Mouse (Mus musculus): ENCODE measurements around the gene Oprm1. TPM values are rescaled to one million over a fixed set of nuclear protein-coding genes. Genes with fewer than 3 reads are reported as not detected.
"Not testable (repeated sequence)": the region's sequence is repeated elsewhere in the genome, so short reads cannot be mapped to it uniquely, and the experiment has no call there.

The Oprm1 gene
- polyA plus RNA-seq, 1 experiment from 2014 or later = 0.31 TPM

DNA sequence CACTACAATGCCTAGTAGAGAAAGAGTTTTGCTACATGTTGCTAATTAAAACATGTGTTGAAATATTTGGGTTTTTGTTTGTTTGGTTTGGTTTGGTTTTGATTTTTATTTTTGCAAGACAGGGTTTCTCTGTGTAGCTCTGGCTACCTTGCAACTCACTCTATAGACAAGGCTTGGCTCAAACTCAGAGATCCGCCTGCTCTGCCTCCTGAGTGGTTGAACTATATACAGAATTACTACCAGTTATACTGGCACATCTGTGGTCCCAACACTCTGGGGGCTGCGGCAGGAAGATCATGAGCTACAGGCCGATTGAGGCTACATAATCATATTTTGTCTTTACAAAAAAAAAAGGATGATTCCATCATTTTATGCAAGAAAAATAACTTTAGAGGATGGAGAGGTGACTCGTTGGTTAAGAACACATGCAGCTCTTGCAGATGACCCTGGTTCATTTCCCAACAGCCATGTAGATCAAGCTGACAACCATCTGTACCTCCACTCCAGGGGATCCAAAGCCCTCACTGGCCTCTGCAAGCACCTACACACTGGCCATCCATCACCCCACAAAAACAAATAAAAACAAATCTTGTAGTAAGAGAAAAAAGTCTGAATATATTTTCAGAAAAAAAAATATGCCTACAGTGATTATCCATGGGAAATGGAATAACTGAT lies 240.4 kb downstream of the Oprm1 start:
- no peak for DNase-seq (ENCODE audit: low spot score)
- H3K4me3 ChIP-seq (ENCODE audit: low read depth, low read length) = no peak overlapping the region
- no peak overlapping the region for H3K4me2 ChIP-seq (replicated peaks; ENCODE audit: low read depth, low read length)
- 87% methylated on average over 4 of the region's 4 CpGs for WGBS
- no peaks in the 10 kb centered on the region for H3K9me3 ChIP-seq (ENCODE audit: control insufficient read depth, low read length)
- no peak overlapping the region for H3K9ac ChIP-seq (ENCODE audit: low read depth, low read length)
- no peaks in the 10 kb centered on the region for H3K36me3 ChIP-seq (ENCODE audit: control insufficient read depth, insufficient read depth, low read length)
- no peak for ATAC-seq (ENCODE audit: low FRiP score)
- no peaks in the 10 kb centered on the region for H3K27me3 ChIP-seq (ENCODE audit: control insufficient read depth, insufficient read depth, low read length)
- H3K4me1 ChIP-seq (replicated peaks; ENCODE audit: control insufficient read depth, insufficient read depth, low read length) = no peaks in the 10 kb centered on the region
- H3K27ac ChIP-seq (ENCODE audit: low read depth, low read length) = no peak overlapping the region

DNA sequence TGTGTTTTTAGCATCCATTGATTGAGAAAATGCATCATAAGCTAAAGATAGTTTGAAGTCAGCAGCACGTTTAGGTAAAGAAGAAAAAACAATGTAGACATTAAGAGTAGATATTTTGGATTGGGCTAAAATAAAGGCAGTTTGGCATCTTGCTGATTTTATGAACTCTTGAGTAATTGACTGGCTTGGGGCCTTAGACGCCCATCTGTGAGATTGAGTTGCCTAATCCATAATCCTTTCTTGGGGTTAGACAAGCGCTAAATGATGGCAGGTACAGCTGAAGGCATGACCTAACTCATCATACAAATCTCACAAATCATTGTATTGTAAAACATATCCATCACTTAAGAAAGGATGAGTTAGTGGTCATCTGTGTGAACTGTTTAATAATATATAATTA lies 241.0 kb downstream of the Oprm1 start:
- H3K27me3 ChIP-seq (ENCODE audit: control insufficient read depth, insufficient read depth, low read length) = no peaks in the 10 kb centered on the region
- H3K9ac ChIP-seq (ENCODE audit: low read depth, low read length) = no peak overlapping the region
- no peak for ATAC-seq (ENCODE audit: low FRiP score)
- DNase-seq (ENCODE audit: low spot score) = no peak
- H3K4me2 ChIP-seq (replicated peaks; ENCODE audit: low read depth, low read length) = no peak overlapping the region
- no peak overlapping the region for H3K4me3 ChIP-seq (ENCODE audit: low read depth, low read length)
- no peaks in the 10 kb centered on the region for H3K4me1 ChIP-seq (replicated peaks; ENCODE audit: control insufficient read depth, insufficient read depth, low read length)
- H3K36me3 ChIP-seq (ENCODE audit: control insufficient read depth, insufficient read depth, low read length) = no peaks in the 10 kb centered on the region
- 86% methylated on average over 3 of the region's 3 CpGs for WGBS
- no peak overlapping the region for H3K27ac ChIP-seq (ENCODE audit: low read depth, low read length)
- no peaks in the 10 kb centered on the region for H3K9me3 ChIP-seq (ENCODE audit: control insufficient read depth, low read length)

DNA sequence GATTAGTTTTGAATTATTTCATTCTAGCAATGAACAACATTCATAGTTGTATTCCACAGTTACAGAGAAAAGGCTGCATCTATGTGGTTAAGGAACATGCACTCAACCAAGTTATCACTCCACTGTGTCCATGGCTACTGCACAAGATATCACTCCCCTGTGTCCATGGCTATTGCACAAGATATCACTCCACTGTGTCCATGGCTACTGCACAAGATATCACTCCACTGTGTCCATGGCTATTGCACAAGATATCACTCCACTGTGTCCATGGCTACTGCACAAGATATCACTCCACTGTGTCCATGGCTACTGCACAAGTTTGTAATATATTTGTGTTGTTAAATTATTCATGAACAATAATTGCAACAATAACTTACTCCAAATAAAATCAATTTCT lies 245.6 kb downstream of the Oprm1 start:
- H3K4me2 ChIP-seq (replicated peaks; ENCODE audit: low read depth, low read length) = not testable (repeated sequence)

DNA sequence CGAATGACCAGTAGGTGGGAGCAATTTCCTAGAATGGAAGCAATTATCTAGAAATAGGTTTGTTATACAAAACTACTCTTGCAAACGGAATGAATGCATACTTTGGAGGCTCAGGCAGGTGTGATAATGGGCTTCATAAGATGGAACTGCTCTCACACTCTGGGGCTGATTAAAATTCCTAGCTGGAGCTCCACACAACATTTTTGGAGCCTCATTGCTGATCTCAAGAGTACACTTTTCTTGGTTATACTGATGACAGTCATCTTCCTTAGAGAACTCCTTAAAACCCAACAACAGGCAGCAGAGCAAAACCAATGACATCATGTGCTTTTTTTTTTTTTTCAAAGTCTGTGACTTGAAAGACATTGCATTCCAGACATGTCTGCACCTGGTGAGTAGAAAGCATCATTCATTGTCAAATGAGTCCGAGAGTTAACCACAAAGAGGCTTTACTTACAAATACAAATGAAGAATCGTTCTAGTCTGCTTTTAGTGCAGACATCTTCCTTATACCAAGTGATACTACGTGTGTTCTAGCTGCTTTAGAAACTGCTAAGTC lies 246.8 kb downstream of the Oprm1 start:
- no peak for DNase-seq (ENCODE audit: low spot score)
- no peak overlapping the region for H3K4me2 ChIP-seq (replicated peaks; ENCODE audit: low read depth, low read length)
- 71% methylated on average over 5 of the region's 5 CpGs for WGBS
- ATAC-seq (ENCODE audit: low FRiP score) = no peak
- no peak overlapping the region for H3K9ac ChIP-seq (ENCODE audit: low read depth, low read length)
- no peak overlapping the region for H3K27ac ChIP-seq (ENCODE audit: low read depth, low read length)
- no peaks in the 10 kb centered on the region for H3K9me3 ChIP-seq (ENCODE audit: control insufficient read depth, low read length)
- H3K4me3 ChIP-seq (ENCODE audit: low read depth, low read length) = no peak overlapping the region
- no peaks in the 10 kb centered on the region for H3K27me3 ChIP-seq (ENCODE audit: control insufficient read depth, insufficient read depth, low read length)
- H3K36me3 ChIP-seq (ENCODE audit: control insufficient read depth, insufficient read depth, low read length) = no peaks in the 10 kb centered on the region
- no peaks in the 10 kb centered on the region for H3K4me1 ChIP-seq (replicated peaks; ENCODE audit: control insufficient read depth, insufficient read depth, low read length)

More for the DNA sequence above, 245.6 kb downstream of the Oprm1 start:
- H3K9me3 ChIP-seq (ENCODE audit: control insufficient read depth, low read length); H3K27me3 ChIP-seq (ENCODE audit: control insufficient read depth, insufficient read depth, low read length); DNase-seq (ENCODE audit: low spot score); H3K9ac ChIP-seq (ENCODE audit: low read depth, low read length); ATAC-seq (ENCODE audit: low FRiP score); H3K36me3 ChIP-seq (ENCODE audit: control insufficient read depth, insufficient read depth, low read length); H3K27ac ChIP-seq (ENCODE audit: low read depth, low read length); H3K4me3 ChIP-seq (ENCODE audit: low read depth, low read length); H3K4me1 ChIP-seq (replicated peaks; ENCODE audit: control insufficient read depth, insufficient read depth, low read length): not testable (repeated sequence)

DNA sequence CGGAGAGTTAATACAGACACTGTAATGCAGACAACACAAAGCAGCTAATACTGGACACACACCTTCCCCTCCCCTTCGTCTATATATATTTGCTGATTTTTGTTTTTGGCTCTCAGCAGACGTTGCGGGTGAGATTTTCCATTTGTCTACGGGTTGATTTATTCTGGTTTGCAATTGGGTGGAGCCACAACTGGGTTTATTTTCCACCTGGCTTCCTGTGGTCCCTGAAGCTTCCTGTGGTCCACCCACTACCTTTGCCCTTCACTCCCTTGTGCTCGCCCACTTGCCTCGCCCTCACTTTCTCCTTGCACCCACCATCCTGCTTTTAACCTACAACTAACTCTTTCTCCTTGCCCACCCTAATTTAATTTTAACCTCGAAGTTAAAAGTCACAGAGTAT lies 252.2 kb downstream of the Oprm1 start:
- no peak for ATAC-seq (ENCODE audit: low FRiP score)
- H3K4me2 ChIP-seq (replicated peaks; ENCODE audit: low read depth, low read length) = no peak overlapping the region
- WGBS = 90% methylated on average over 8 of the region's 8 CpGs
- no peak overlapping the region for H3K9ac ChIP-seq (ENCODE audit: low read depth, low read length)
- no peak for DNase-seq (ENCODE audit: low spot score)
- H3K9me3 ChIP-seq (ENCODE audit: control insufficient read depth, low read length) = no peaks in the 10 kb centered on the region
- H3K36me3 ChIP-seq (ENCODE audit: control insufficient read depth, insufficient read depth, low read length) = no peaks in the 10 kb centered on the region
- no peaks in the 10 kb centered on the region for H3K4me1 ChIP-seq (replicated peaks; ENCODE audit: control insufficient read depth, insufficient read depth, low read length)
- no peaks in the 10 kb centered on the region for H3K27me3 ChIP-seq (ENCODE audit: control insufficient read depth, insufficient read depth, low read length)
- no peak overlapping the region for H3K27ac ChIP-seq (ENCODE audit: low read depth, low read length)
- no peak overlapping the region for H3K4me3 ChIP-seq (ENCODE audit: low read depth, low read length)

DNA sequence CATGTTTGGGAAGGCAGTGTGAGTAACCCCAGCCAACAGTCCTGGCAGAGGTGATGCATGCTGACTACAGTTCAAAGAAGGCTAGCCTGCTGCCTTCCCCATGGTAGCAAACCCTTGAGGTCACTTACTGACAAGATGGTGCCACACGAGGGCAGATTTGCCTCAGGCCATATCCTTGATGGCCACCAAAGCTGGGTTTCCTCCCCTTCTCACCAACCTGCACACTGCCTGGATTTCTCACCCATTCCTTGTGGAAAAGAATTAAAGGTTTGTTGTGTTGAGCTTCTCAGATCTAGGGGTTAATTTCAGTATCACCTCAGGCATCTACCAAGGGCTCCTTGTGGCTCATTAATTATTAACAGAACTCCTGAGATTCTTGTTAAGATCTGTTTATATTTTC lies 256.9 kb downstream of the Oprm1 start:
- Histone ChIP-seq H3K4me3 (ENCODE audit: low read depth, low read length) (no peak overlapping the region), H3K27ac (ENCODE audit: low read depth, low read length) (no peak overlapping the region), H3K36me3 (ENCODE audit: control insufficient read depth, insufficient read depth, low read length) (no peaks in the 10 kb centered on the region), H3K4me2 (replicated peaks; ENCODE audit: low read depth, low read length) (no peak overlapping the region), H3K9me3 (ENCODE audit: control insufficient read depth, low read length) (no peaks in the 10 kb centered on the region), H3K27me3 (ENCODE audit: control insufficient read depth, insufficient read depth, low read length) (no peaks in the 10 kb centered on the region), H3K4me1 (replicated peaks; ENCODE audit: control insufficient read depth, insufficient read depth, low read length) (no peaks in the 10 kb centered on the region), H3K9ac (ENCODE audit: low read depth, low read length) (no peak overlapping the region)
- DNase-seq (ENCODE audit: low spot score) = no peak
- ATAC-seq (ENCODE audit: low FRiP score) = no peak
- 38% methylated on average over 1 of the region's 1 CpGs for WGBS

DNA sequence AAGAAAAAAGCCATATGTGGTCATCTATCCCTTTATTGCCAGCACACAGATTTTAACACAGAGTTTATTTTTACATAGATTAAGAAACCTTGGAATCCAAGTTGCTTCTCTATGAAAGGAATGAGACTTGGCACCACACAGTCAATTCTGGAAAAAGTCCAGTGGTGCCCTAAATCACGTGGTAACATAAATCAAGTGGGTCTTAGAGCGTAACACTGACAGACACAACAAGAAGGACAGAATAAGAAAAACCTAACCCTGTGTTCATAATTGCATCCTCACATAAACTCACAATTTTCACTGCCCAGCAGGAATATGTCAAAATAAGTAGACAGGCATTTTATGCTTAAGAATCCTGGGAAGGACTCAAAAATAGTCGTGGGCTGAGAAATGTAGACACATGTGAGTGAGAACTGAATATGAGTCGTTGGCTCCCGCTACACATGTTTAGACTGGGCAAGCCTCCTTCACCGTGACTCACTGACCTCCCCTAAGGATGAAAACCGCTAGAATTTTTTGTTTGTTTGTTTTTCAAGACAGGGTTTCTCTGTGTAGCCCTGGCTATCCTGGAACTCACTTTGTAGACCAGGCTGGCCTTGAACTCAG lies 261.6 kb downstream of the Oprm1 start:
- H3K4me3 ChIP-seq (ENCODE audit: low read depth, low read length) = no peak overlapping the region
- 83% methylated on average over 7 of the region's 7 CpGs for whole genome bisulfite sequencing
- H3K36me3 ChIP-seq (ENCODE audit: control insufficient read depth, insufficient read depth, low read length) = no peaks in the 10 kb centered on the region
- no peak overlapping the region for H3K27ac ChIP-seq (ENCODE audit: low read depth, low read length)
- H3K9me3 ChIP-seq (ENCODE audit: control insufficient read depth, low read length) = no peaks in the 10 kb centered on the region
- H3K9ac ChIP-seq (ENCODE audit: low read depth, low read length) = no peak overlapping the region
- H3K27me3 ChIP-seq (ENCODE audit: control insufficient read depth, insufficient read depth, low read length) = no peaks in the 10 kb centered on the region
- ATAC-seq (ENCODE audit: low FRiP score) (no peak), DNase-seq (ENCODE audit: low spot score) (no peak)
- H3K4me1 ChIP-seq (replicated peaks; ENCODE audit: control insufficient read depth, insufficient read depth, low read length) = no peaks in the 10 kb centered on the region
- no peak overlapping the region for H3K4me2 ChIP-seq (replicated peaks; ENCODE audit: low read depth, low read length)

DNA sequence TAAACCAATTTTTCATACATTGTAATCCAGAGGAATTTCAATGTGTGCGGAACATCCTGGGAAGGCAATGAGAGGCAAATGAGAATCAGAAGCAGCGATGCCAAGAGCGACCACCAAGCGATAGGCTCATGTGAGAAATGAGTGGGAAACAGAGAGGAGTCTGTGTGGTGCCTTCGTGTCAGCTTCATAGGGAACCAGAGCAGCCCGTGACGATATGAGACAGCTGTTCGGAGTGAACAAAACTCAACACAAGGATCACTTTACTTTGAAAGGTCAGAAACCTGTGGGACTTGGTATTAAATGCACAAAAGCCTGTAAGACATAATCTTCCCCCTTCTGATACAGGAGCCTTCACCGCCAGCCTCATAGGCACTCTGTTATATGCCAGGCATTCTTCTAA lies 262.2 kb downstream of the Oprm1 start:
- H3K27ac ChIP-seq (ENCODE audit: low read depth, low read length) = no peak overlapping the region
- H3K9me3 ChIP-seq (ENCODE audit: control insufficient read depth, low read length) = no peaks in the 10 kb centered on the region
- H3K36me3 ChIP-seq (ENCODE audit: control insufficient read depth, insufficient read depth, low read length) = no peaks in the 10 kb centered on the region
- WGBS = 80% methylated on average over 9 of the region's 9 CpGs
- H3K27me3 ChIP-seq (ENCODE audit: control insufficient read depth, insufficient read depth, low read length) = no peaks in the 10 kb centered on the region
- no peak for ATAC-seq (ENCODE audit: low FRiP score)
- H3K4me3 ChIP-seq (ENCODE audit: low read depth, low read length) = no peak overlapping the region
- H3K4me2 ChIP-seq (replicated peaks; ENCODE audit: low read depth, low read length) = no peak overlapping the region
- no peak for DNase-seq (ENCODE audit: low spot score)
- no peak overlapping the region for H3K9ac ChIP-seq (ENCODE audit: low read depth, low read length)
- H3K4me1 ChIP-seq (replicated peaks; ENCODE audit: control insufficient read depth, insufficient read depth, low read length) = no peaks in the 10 kb centered on the region

DNA sequence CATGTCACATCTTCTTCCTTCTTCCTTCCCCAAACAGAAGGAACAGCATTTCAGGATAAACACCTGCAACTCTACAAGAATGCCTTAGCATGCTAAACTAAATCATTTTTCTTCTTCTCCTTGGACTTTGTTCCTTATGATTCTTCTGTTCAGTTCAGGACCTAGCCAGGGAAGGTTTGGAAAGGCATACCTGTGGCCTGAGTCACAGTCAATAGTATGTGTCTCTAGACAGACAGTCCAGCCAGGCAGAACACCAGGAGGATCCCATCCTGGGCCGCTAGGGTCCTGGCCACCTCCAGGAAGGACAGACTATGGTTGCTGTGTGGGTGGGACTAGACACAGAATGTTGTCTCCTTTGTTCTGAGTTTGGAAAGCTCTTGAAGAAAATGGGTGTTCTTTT lies 266.7 kb downstream of the Oprm1 start:
- ATAC-seq (ENCODE audit: low FRiP score) = no peak
- no peak for DNase-seq (ENCODE audit: low spot score)

More for the DNA sequence above, 266.7 kb downstream of the Oprm1 start:
- Histone ChIP-seq H3K9ac (ENCODE audit: low read depth, low read length) (no peak overlapping the region), H3K4me1 (replicated peaks; ENCODE audit: control insufficient read depth, insufficient read depth, low read length) (no peaks in the 10 kb centered on the region), H3K27ac (ENCODE audit: low read depth, low read length) (no peak overlapping the region), H3K36me3 (ENCODE audit: control insufficient read depth, insufficient read depth, low read length) (no peaks in the 10 kb centered on the region), H3K4me2 (replicated peaks; ENCODE audit: low read depth, low read length) (no peak overlapping the region), H3K27me3 (ENCODE audit: control insufficient read depth, insufficient read depth, low read length) (no peaks in the 10 kb centered on the region), H3K9me3 (ENCODE audit: control insufficient read depth, low read length) (no peaks in the 10 kb centered on the region), H3K4me3 (ENCODE audit: low read depth, low read length) (no peak overlapping the region)
- 76% methylated on average over 1 of the region's 1 CpGs for WGBS
